Mouse (Mus musculus) megakaryocyte, embryonic 14.5 days (primary cell): ENCODE data around the gene 4930555G01Rik. TPM values are rescaled to one million over a fixed set of nuclear protein-coding genes. Genes with fewer than 3 reads are reported as not detected.
"Not testable (repeated sequence)": the region's sequence is repeated elsewhere in the genome, so short reads cannot be mapped to it uniquely, and the experiment has no call there.

Experiments
- H3K27me3 ChIP-seq: replicated peaks from 2 replicates; pipeline ENCODE3; 2012; ENCODE audit warnings: inconsistent platforms
- H3K36me3 ChIP-seq: replicated peaks from 2 replicates; pipeline ENCODE3; 2012; ENCODE audit warnings: low read length, inconsistent platforms, mixed read lengths
- H3K4me1 ChIP-seq: 2 replicates; pipeline ENCODE4 v1.6.1; 2012; ENCODE audit warnings: inconsistent platforms
- H3K4me3 ChIP-seq: replicated peaks from 2 replicates; pipeline ENCODE3; 2012; ENCODE audit warnings: moderate library complexity, mild to moderate bottlenecking, inconsistent platforms
- H3K9me3 ChIP-seq: 2 replicates; pipeline ENCODE4 v1.6.1; 2012; ENCODE audit warnings: inconsistent platforms
- polyA plus RNA-seq: library from polyadenylated mRNA; stranded (reverse); fragments of >175 nt; gene quantifications from 2 replicates; pipeline ENCODE4 v1.2.3, GENCODE M21; 2012; ENCODE audit warnings: low replicate concordance; ENCODE audit not compliant: insufficient read depth

4930555G01Rik gene
- not detected in 2 replicates for polyA plus RNA-seq

- H3K36me3 ChIP-seq, H3K27me3 ChIP-seq, H3K4me1 ChIP-seq, H3K9me3 ChIP-seq, H3K4me3 ChIP-seq: not testable (repeated sequence)
These were observed at the start of gene 4930555G01Rik for GRCm38 (mm10) chr14:5050329-5050728. Gene 4930555G01Rik, plus strand, starts transcription at chr14:5050629.

- H3K4me1 ChIP-seq, H3K9me3 ChIP-seq, H3K4me3 ChIP-seq, H3K36me3 ChIP-seq, H3K27me3 ChIP-seq: not testable (repeated sequence)
These were observed 34.8 kb upstream of the 4930555G01Rik start, which contains the start of gene Gm3298 for GRCm38 (mm10) chr14:5015591-5015990. Gene Gm3298, plus strand, starts transcription at chr14:5015891.

- not testable (repeated sequence) for H3K36me3 ChIP-seq, H3K9me3 ChIP-seq, H3K27me3 ChIP-seq, H3K4me3 ChIP-seq, H3K4me1 ChIP-seq
These were observed 20.4 kb downstream of the 4930555G01Rik start, which contains the start of gene Gm8281 for GRCm38 (mm10) chr14:5070611-5071490. Gene Gm8281, plus strand, starts transcription at chr14:5071040.

Other genes starting within 250 kb of the 4930555G01Rik start
- 0.08 TPM in 1 of 2 replicates, not detected in the other for gene Gm3269, start 212.5 kb upstream of the 4930555G01Rik start, polyA plus RNA-seq
- not detected in 2 replicates for gene Gm3264, start 195.1 kb upstream of the 4930555G01Rik start, polyA plus RNA-seq
- gene Gm3278, start 158.2 kb upstream of the 4930555G01Rik start, polyA plus RNA-seq, result not detected in 2 replicates
- gene Gm8297, start 66.7 kb upstream of the 4930555G01Rik start, polyA plus RNA-seq, result not detected in 2 replicates
- not detected in 2 replicates for gene Gm3298, start 34.7 kb upstream of the 4930555G01Rik start, polyA plus RNA-seq
- gene Gm8281, start 20.4 kb downstream of the 4930555G01Rik start, polyA plus RNA-seq, result not detected in 2 replicates
- gene Gm8279, start 80.9 kb downstream of the 4930555G01Rik start, polyA plus RNA-seq, result not detected in 2 replicates
- gene Gm3317, start 113.9 kb downstream of the 4930555G01Rik start, polyA plus RNA-seq, result not detected in 2 replicates
- gene Gm8271, start 135.2 kb downstream of the 4930555G01Rik start, polyA plus RNA-seq, result not detected in 2 replicates
- not detected in 2 replicates for gene Gm3526, start 210.0 kb downstream of the 4930555G01Rik start, polyA plus RNA-seq